Comparison of ENCODE assay signal across 8 mouse cellular contexts in the genomic region with DNA sequence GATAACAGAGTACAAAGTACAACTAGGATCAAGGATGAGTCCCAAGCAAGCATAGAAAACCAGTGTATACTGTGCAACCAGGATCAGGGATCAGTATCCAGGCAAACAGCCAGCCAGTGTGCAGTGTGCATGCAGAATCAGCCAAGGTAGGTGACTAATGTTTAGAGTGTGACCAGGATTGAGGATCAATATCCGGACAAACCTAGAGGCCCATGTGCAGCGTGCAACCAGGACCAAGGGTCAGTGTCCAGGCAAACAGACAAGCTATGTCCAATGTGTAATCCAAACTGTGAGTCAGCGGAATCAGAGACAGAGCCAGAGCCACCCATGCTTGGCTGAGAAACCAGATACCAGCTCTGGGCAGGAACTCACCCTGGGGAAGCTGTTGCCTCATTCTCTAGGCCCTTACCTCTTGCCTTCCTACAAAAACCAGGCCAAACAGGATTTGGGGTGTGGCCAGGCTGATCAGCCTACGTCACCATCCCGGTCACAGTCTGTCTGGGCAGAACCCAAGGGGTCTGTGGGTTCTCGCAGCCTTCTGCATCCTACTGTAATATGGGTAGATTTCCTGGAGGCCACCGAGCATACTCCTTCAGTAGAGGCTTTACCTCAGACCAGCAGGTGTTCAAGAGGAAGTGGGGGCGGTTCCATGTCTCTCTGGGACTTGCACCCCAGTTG. TPM values are rescaled to one million over a fixed set of nuclear protein-coding genes. Genes with fewer than 3 reads are reported as not detected.
DNase-seq lines count a peak whose midpoint lies in the region; ATAC-seq lines count a peak whose summit lies in the region.

No protein-coding gene starts in this region.

- peak; percentile 75 for ATAC-seq in megakaryocyte progenitor cell, adult 5-6 weeks (replicated peaks; ENCODE audit: poor library complexity)

- DNase-seq in urinary bladder, adult 18-20 months (ENCODE audit: low spot score in 2 of 2) = peak; percentile 39 to 80
- no peak for DNase-seq in urinary bladder, postnatal 10 days (ENCODE audit: low spot score)
- peak; percentile 68 to 76 for DNase-seq in heart, adult 9 months (ENCODE audit: low spot score in 2 of 2)
- peak; percentile 63 to 88 for DNase-seq in kidney, postnatal 25 days
- no peak for DNase-seq in natural killer cell, adult 2 months (ENCODE audit: low spot score in 2 of 2)
- DNase-seq in cerebellum, postnatal 36 days = no peak
- DNase-seq in right cerebral cortex, postnatal 4 days = no peak

RNA-seq across cellular contexts. Expression of gene Irf2bp2, which starts 20.4 kb away (rescaled TPM):
- 109 and 114 TPM in 2 replicates for total RNA-seq in megakaryocyte progenitor cell, adult 5-6 weeks (2015)
- total RNA-seq in megakaryocyte progenitor cell, adult 5-6 weeks (2017) = 95.7 and 110 TPM in 2 replicates

Comparison
In these comparisons a context has a peak if more than half of its experiments do, and no peak if none do; other contexts are left out.
1. DNase-seq: peak in urinary bladder, adult 18-20 months (2 of 2), heart, adult 9 months (2 of 2) and kidney, postnatal 25 days (2 of 2); none in urinary bladder, postnatal 10 days (single experiment), natural killer cell, adult 2 months (0 of 2), cerebellum, postnatal 36 days (0 of 2) and right cerebral cortex, postnatal 4 days (single experiment).